Mouse (Mus musculus): ENCODE measurements around the gene Gstp3.

DNA sequence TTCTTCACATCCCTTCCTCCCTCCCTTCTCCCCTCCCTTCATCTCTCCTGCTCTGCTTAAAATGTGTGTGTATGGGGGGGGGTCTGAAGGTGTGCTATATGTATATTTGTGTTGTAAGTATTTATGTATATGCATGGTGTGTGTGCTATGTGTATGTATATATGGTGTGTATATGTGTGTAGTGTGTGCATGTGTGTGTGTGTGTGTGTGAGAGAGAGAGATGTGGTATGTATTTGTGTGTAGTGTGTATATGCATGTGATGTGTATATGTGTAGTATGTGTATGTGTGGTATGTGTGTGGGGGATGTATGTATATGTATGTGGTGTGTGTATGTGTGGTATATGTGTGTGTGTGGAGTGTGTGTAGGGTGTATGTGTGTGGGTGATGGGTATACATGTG lies 7.5 kb upstream of the Gstp3 start:
- TF ChIP-seq POLR2A (IDR thresholded peaks at IDR 0.05; ENCODE audit: insufficient read depth, low read depth, low read length): no peak
- TF ChIP-seq CTCF (IDR thresholded peaks at IDR 0.05; ENCODE audit: insufficient read depth, low read depth, low read length): no peak
